Mouse (Mus musculus) brain, embryonic 14.5 days (tissue): ENCODE data around the gene Hrh3.

ENCODE experiments used
- CTCF ChIP-seq: fragments of 200-500 bp; IDR thresholded peaks from 2 replicates; pipeline ENCODE4 v1.5.1; 2012; ENCODE audit warnings: inconsistent platforms, mild to moderate bottlenecking, moderate library complexity, borderline replicate concordance; ENCODE audit not compliant: insufficient read depth, insufficient read length; ENCODE audit errors: extremely low read depth
- POLR2A ChIP-seq: fragments of 200-500 bp; IDR thresholded peaks from 2 replicates; pipeline ENCODE4 v1.6.1; 2012; ENCODE audit warnings: mild to moderate bottlenecking, inconsistent platforms, borderline replicate concordance; ENCODE audit not compliant: poor library complexity, insufficient read depth, insufficient read length, severe bottlenecking; ENCODE audit errors: extremely low read depth

GRCm38 (mm10) chr2:180119439-180120291 lies 15.4 kb upstream of the Hrh3 start:
- TF ChIP-seq POLR2A (no peak), CTCF (no peak)
